Mouse (Mus musculus) brain, adult 2 months (tissue): ENCODE data around the gene Adam12.

Experiments
- DNase-seq: peaks from one replicate; pipeline ENCODE4 v3.0.0; 2011; ENCODE audit warnings: low read depth, low spot score

Adam12 gene

GRCm38 (mm10) chr7:134014733-134015132 is 217.2 kb downstream of the Adam12 start:
- DNase-seq, result peak; percentile 20

GRCm38 (mm10) chr7:134009157-134009556 is 222.8 kb downstream of the Adam12 start:
- DNase-seq, result no peak

GRCm38 (mm10) chr7:134007942-134008361 is 224.0 kb downstream of the Adam12 start:
- no peak for DNase-seq

GRCm38 (mm10) chr7:134001581-134001980 is 230.4 kb downstream of the Adam12 start:
- DNase-seq, result peak; percentile 45

GRCm38 (mm10) chr7:133990930-133991329 is 241.0 kb downstream of the Adam12 start:
- DNase-seq, result no peak

- no peak for DNase-seq
Measured at GRCm38 (mm10) chr7:133988356-133988755, 243.6 kb downstream of the Adam12 start.

- DNase-seq, result peak; percentile 27
Measured at GRCm38 (mm10) chr7:133986201-133986600, 245.7 kb downstream of the Adam12 start.

GRCm38 (mm10) chr7:133985648-133986047 is 246.3 kb downstream of the Adam12 start:
- DNase-seq, result no peak

GRCm38 (mm10) chr7:133976388-133977122 is 255.4 kb downstream of the Adam12 start:
- no peak for DNase-seq

- no peak for DNase-seq
Measured at GRCm38 (mm10) chr7:133971086-133971485, 260.9 kb downstream of the Adam12 start.

- DNase-seq, result no peak
Measured at GRCm38 (mm10) chr7:133970407-133970806, 261.5 kb downstream of the Adam12 start.

- DNase-seq, result peak; percentile 20
Measured at GRCm38 (mm10) chr7:133967906-133968305, 264.0 kb downstream of the Adam12 start.

GRCm38 (mm10) chr7:133963501-133963900 is 268.4 kb downstream of the Adam12 start:
- DNase-seq, result no peak

- peak; percentile 72 for DNase-seq
Measured at GRCm38 (mm10) chr7:133959200-133959599, 272.7 kb downstream of the Adam12 start.

GRCm38 (mm10) chr7:133957873-133958272 is 274.1 kb downstream of the Adam12 start:
- DNase-seq, result no peak

GRCm38 (mm10) chr7:133954111-133955091 is 277.5 kb downstream of the Adam12 start:
- peak; percentile 19 for DNase-seq

- no peak for DNase-seq
Measured at GRCm38 (mm10) chr7:133951777-133952545, 280.0 kb downstream of the Adam12 start.

- no peak for DNase-seq
Measured at GRCm38 (mm10) chr7:133947360-133947759, 284.6 kb downstream of the Adam12 start.

- DNase-seq, result peak; percentile 21
Measured at GRCm38 (mm10) chr7:133946757-133947345, 285.1 kb downstream of the Adam12 start.

GRCm38 (mm10) chr7:133946113-133946512 is 285.8 kb downstream of the Adam12 start:
- DNase-seq, result no peak

GRCm38 (mm10) chr7:133940405-133940804 is 291.5 kb downstream of the Adam12 start:
- DNase-seq, result no peak
